Mouse (Mus musculus) kidney, adult 9 months (tissue): ENCODE measurements at regions not wholly inside any gene's neighbourhood (a gene's known extent, or its start where the extent isn't known, plus 50 kb on each side); places are given as distances from the start of the nearest gene placed in this dataset.
"Not testable (repeated sequence)": the region's sequence is repeated elsewhere in the genome, so short reads cannot be mapped to it uniquely, and the experiment has no call there.

Experiments used
- DNase-seq: peaks from one replicate; pipeline ENCODE4 v3.0.0; 2022

- DNase-seq = no peak
Observed at GRCm38 (mm10) chr9:11145799-11146198, 241.2 kb upstream of the Cntn5 start.

DNA sequence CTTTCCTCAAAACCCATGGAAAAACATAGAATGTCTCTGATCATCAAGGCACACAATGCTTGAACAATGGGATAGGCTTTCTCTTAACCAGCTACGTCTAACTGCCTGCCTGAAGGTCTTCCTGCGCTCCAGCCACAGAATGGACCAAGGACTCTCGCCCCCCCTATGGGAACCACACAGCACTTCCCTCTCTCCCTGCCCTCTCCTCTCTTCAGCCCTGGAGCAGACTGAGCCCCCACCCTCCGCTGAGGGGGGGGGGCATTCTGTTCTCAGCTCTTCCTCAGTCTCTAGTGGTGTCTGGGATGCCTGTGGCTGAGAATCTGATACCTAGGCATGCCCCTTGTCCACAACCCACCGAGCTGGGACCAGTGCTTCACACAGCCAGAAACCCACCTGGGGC, 222.3 kb upstream of the Cntn5 start:
- no peak for DNase-seq

DNA sequence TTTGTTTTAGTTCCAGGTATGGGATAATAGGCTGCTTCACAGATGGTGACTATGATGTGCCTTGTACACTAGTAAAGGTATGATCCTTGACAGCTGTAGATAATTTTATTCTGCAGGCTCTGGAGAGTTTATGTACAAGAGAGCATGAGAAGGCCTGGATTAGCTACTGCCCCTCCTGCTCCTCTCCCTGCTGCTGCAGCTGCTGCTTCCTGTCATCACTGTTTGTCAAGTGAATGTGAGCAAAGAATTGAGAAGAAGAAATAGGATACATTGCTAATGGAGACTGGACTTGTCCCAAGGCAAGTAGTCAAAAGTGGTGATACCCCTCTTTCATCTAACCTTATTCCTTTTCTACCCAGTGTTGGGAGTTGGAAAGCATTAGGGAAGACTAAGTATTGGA, 214.6 kb upstream of the Cntn5 start:
- no peak for DNase-seq

DNA sequence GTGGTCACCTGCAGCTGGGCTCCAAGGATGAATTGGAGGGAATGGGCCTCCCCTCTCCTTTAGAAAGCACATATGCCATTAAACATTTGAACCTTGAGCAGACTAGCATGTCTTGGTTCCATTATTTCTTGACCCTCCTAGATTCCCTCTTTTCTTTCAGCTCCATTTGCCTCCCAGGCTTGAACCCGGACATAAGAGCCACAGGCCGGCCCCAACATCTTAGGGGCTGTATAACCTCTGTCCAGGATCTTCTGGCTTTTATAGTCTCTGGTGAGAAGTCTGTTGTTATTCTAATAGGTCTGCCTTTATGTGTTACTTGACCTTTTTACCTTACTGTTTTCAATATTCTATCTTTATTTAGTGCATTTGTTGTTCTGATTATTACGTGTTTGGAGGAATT, 203.3 kb upstream of the Cntn5 start:
- DNase-seq = not testable (repeated sequence)

- peak; percentile 2 for DNase-seq
Observed at GRCm38 (mm10) chr9:11107212-11107611, 202.6 kb upstream of the Cntn5 start.

DNA sequence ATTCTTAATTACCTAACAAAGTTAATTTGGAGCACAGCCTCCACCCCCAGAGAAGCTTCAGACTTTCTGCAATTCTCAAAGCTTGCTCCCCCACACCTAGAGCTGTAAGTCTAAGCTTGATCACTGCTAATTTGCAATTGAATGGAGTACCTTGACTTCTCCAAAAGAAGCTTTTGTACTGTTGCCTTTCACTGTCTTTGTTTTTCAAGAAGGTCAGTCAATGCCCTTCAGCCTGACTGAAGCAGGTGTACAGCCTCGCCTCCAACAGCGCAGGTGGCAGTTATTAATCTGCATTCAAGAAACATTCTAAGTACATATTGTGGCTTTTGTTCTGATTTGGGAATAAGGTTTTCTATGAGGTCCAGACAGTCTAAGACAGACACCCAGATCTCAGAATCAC, 201.7 kb upstream of the Cntn5 start:
- DNase-seq = no peak

- DNase-seq = no peak
Observed at GRCm38 (mm10) chr9:11103448-11103847, 198.9 kb upstream of the Cntn5 start.

DNA sequence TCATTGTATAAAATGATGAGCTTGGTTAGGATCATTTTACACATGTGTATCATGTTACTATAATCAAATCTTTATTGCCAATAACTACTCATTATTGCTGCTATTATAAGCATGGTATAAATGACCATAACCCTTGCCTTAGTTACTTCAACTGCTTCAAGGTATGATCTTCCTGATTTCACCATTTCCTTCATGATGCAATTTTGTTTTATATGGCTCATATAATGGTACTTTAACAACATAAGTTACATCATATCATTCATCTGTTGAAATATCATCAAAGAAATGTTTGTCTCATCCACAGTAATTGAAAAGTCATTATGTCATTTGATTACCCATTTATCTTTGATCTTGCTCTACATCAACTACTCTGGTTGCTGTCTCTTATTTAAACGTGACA, 188.3 kb upstream of the Cntn5 start:
- no peak for DNase-seq

GRCm38 (mm10) chr9:11067125-11067524, 162.6 kb upstream of the Cntn5 start:
- not testable (repeated sequence) for DNase-seq

GRCm38 (mm10) chr9:11062856-11063255, 158.3 kb upstream of the Cntn5 start:
- no peak for DNase-seq
